In the genomic region with DNA sequence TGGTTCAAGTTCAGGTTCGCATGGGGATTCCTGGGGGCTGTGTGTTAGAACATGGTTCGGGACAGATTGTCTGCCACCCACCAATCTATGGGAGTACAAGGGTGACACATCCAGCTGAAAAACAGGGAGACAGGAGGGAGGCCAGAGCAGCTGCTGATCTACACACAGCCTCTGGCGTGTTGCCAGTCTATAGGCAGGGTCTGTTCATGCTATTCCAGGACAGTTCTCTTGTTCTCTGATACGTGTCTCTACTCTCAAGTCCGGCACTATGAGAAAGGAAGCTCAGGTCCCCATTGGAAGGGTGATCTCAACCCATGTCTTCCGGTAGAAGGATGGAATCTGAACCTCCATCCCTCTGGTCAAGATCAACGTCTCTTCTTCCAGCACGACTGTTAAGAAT, we compare ENCODE assay signal across 22 mouse cellular contexts. TPM values are rescaled to one million over a fixed set of nuclear protein-coding genes. Genes with fewer than 3 reads are reported as not detected.
DNase-seq lines count a peak whose midpoint lies in the region; ATAC-seq and TF ChIP-seq lines count a peak whose summit lies in the region.
"Had no signal": no experiment of that assay in that cellular context is flagged by ENCODE, and none has a peak within 500 bp of the region (broad histone marks: within the 10 kb centered on the region; RNA-seq: fewer than 3 reads in every experiment).

No protein-coding gene starts in this region.

- no peaks in the 10 kb centered on the region for H3K4me1 ChIP-seq in embryonic facial prominence, embryonic 14.5 days (ENCODE audit: control insufficient read depth, insufficient read depth, low read length)
- no peaks in the 10 kb centered on the region for H3K4me1 ChIP-seq in embryonic facial prominence, embryonic 10.5 days
- no peaks in the 10 kb centered on the region for H3K4me1 ChIP-seq in lung, embryonic 14.5 days (ENCODE audit: insufficient read depth)
- H3K4me1 ChIP-seq: embryonic facial prominence, embryonic 13.5 days; forebrain, embryonic 13.5 days; forebrain, embryonic 15.5 days had no signal

- H3K36me3 ChIP-seq in embryonic facial prominence, embryonic 14.5 days (ENCODE audit: control insufficient read depth, insufficient read depth, low read length) = no peaks in the 10 kb centered on the region
- no peaks in the 10 kb centered on the region for H3K36me3 ChIP-seq in embryonic facial prominence, embryonic 10.5 days (replicated peaks)
- H3K36me3 ChIP-seq in lung, embryonic 14.5 days (ENCODE audit: insufficient read depth) = no peaks in the 10 kb centered on the region
- H3K36me3 ChIP-seq: embryonic facial prominence, embryonic 13.5 days; forebrain, embryonic 15.5 days; G1E had no signal

- no peak overlapping the region for H3K4me3 ChIP-seq in embryonic facial prominence, embryonic 14.5 days (ENCODE audit: low read depth, low read length)
- H3K4me3 ChIP-seq in embryonic facial prominence, embryonic 10.5 days = no peak overlapping the region
- no peak overlapping the region for H3K4me3 ChIP-seq in lung, embryonic 14.5 days (ENCODE audit: low read depth, low read length)
- H3K4me3 ChIP-seq: embryonic facial prominence, embryonic 13.5 days; forebrain, embryonic 13.5 days; forebrain, embryonic 15.5 days had no signal

- H3K9me3 ChIP-seq in embryonic facial prominence, embryonic 14.5 days (ENCODE audit: control insufficient read depth, low read length) = no peaks in the 10 kb centered on the region
- H3K9me3 ChIP-seq in embryonic facial prominence, embryonic 10.5 days = no peaks in the 10 kb centered on the region
- no peaks in the 10 kb centered on the region for H3K9me3 ChIP-seq in lung, embryonic 14.5 days (ENCODE audit: low read depth, low read length)
- H3K9me3 ChIP-seq: embryonic facial prominence, embryonic 13.5 days; forebrain, embryonic 13.5 days; forebrain, embryonic 15.5 days had no signal

- no peak overlapping the region for H3K9ac ChIP-seq in embryonic facial prominence, embryonic 14.5 days (ENCODE audit: low read depth, low read length)
- H3K9ac ChIP-seq in lung, embryonic 14.5 days = no peak overlapping the region
- H3K9ac ChIP-seq: embryonic facial prominence, embryonic 13.5 days; forebrain, embryonic 13.5 days; forebrain, embryonic 15.5 days; forebrain, postnatal 0 days had no signal

- ATAC-seq in embryonic facial prominence, embryonic 14.5 days (ENCODE audit: low read depth) = no peak
- no peak for ATAC-seq in lung, embryonic 14.5 days (ENCODE audit: insufficient read depth)
- ATAC-seq: CD4-positive, CD25-positive, alpha-beta regulatory T cell, adult 4 months; forebrain, embryonic 13.5 days; forebrain, embryonic 15.5 days; forebrain, postnatal 0 days had no signal

- H3K27ac ChIP-seq in embryonic facial prominence, embryonic 14.5 days (replicated peaks; ENCODE audit: low read depth, low read length) = no peak overlapping the region
- H3K27ac ChIP-seq in embryonic facial prominence, embryonic 10.5 days (replicated peaks) = no peak overlapping the region
- no peak overlapping the region for H3K27ac ChIP-seq in lung, embryonic 14.5 days (ENCODE audit: low read depth)
- H3K27ac ChIP-seq: embryonic facial prominence, embryonic 13.5 days; forebrain, embryonic 13.5 days; forebrain, embryonic 15.5 days had no signal

- 77% methylated on average over 8 of the region's 8 CpGs for WGBS in embryonic facial prominence, embryonic 14.5 days
- 91% methylated on average over 8 of the region's 8 CpGs for WGBS in embryonic facial prominence, embryonic 10.5 days
- WGBS in lung, embryonic 14.5 days = 77% methylated on average over 8 of the region's 8 CpGs

- DNase-seq in embryonic facial prominence, embryonic 14.5 days (ENCODE audit: low spot score) = peak; percentile 39
- no peak for DNase-seq in embryonic facial prominence, embryonic 10.5 days (ENCODE audit: low spot score)
- peak; percentile 9 for DNase-seq in kidney, postnatal 10 days
- DNase-seq in kidney, postnatal 14 days = no peak
- DNase-seq in lung, embryonic 14.5 days = peak; percentile 59
- no peak for DNase-seq in lung, postnatal 10 days
- DNase-seq: adrenal gland, adult 2 months; adrenal gland, postnatal 10 days; adrenal gland, postnatal 25 days; B cell, adult 2 months; cerebellum, adult 11 months; cerebellum, adult 18-20 months; cerebellum, adult 8-10 months; cerebellum, postnatal 10 days; cerebellum, postnatal 25 days; forebrain, postnatal 0 days had no signal

- no peak for TF ChIP-seq CTCF in lung, embryonic 14.5 days (IDR thresholded peaks at IDR 0.05; ENCODE audit: low read depth)

- H3K27me3 ChIP-seq in embryonic facial prominence, embryonic 14.5 days (replicated peaks; ENCODE audit: control insufficient read depth, insufficient read depth, low read length) = no peaks in the 10 kb centered on the region
- H3K27me3 ChIP-seq in embryonic facial prominence, embryonic 10.5 days (replicated peaks; ENCODE audit: low read depth, poor library complexity, severe bottlenecking) = no peaks in the 10 kb centered on the region
- H3K27me3 ChIP-seq in lung, embryonic 14.5 days (ENCODE audit: insufficient read depth, low read length) = no peaks in the 10 kb centered on the region
- H3K27me3 ChIP-seq: CH12.LX; embryonic facial prominence, embryonic 13.5 days; forebrain, embryonic 13.5 days; forebrain, embryonic 15.5 days had no signal

- no peak overlapping the region for H3K4me2 ChIP-seq in embryonic facial prominence, embryonic 14.5 days (ENCODE audit: low read depth, low read length)
- no peak overlapping the region for H3K4me2 ChIP-seq in lung, embryonic 14.5 days
- H3K4me2 ChIP-seq: embryonic facial prominence, embryonic 13.5 days; forebrain, embryonic 13.5 days; forebrain, embryonic 15.5 days had no signal

RNA-seq across cellular contexts. Expression of gene Esrrg, which starts 21.8 kb away (rescaled TPM):
- polyA plus RNA-seq in embryonic facial prominence, embryonic 14.5 days (2014; fragmentation: Nextera tagmentation; extraction: Ambion mirVana) = 1.9 and 3.1 TPM in 2 replicates
- 1.1 and 2.5 TPM in 2 replicates for polyA plus RNA-seq in embryonic facial prominence, embryonic 10.5 days (2016; fragmentation: Nextera tagmentation; extraction: Ambion mirVana)
- 0.85 and 1.8 TPM in 2 replicates for polyA plus RNA-seq in lung, embryonic 14.5 days (2014; fragmentation: Nextera tagmentation; extraction: Ambion mirVana)
- polyA plus RNA-seq: CD4-positive, CD25-positive, alpha-beta regulatory T cell, adult 4 months; G1E had no signal

Comparison
In these comparisons a context has a peak if more than half of its experiments do, and no peak if none do; other contexts are left out.
1. DNase-seq: peak in embryonic facial prominence, embryonic 14.5 days (single experiment), kidney, postnatal 10 days (single experiment) and lung, embryonic 14.5 days (single experiment); none in embryonic facial prominence, embryonic 10.5 days (single experiment), kidney, postnatal 14 days (single experiment) and lung, postnatal 10 days (single experiment).